Mouse (Mus musculus): ENCODE data around the gene Pcdh19. TPM values are rescaled to one million over a fixed set of nuclear protein-coding genes. Genes with fewer than 3 reads are reported as not detected.

Gene Pcdh19
- polyA plus RNA-seq, 1 experiment from 2014 or later, result 3.2 TPM

DNA sequence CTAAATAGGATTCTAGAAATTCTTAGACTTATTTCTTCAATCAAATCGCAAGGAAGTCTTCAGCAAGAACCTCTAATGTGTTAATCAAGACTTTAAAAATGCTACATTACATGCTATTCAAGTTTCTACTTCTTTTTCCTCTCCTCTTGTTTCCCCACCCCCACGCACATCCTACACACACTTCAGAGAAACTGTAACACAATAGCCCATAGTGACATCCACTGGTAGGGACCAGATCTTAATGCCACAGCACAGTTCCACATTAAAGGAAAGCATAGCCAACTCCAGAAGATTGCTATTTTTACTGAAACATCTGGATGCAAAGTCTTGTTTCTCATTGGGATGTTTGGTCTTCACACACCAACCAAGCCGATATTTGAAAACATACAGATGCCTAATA is 4.8 kb downstream of the Pcdh19 start:
- Histone ChIP-seq H3K9me3 (replicated peaks; ENCODE audit: control insufficient read depth, low read length) (no peaks in the 10 kb centered on the region; the same call in 1 of the 2 replicates), H3K4me2 (ENCODE audit: low read depth, low read length) (0 out of 2 replicates have a peak overlapping the region, but pooled peaks have one; percentile 12), H3K4me3 (replicated peaks; ENCODE audit: low read length) (no peak overlapping the region; the same call in 1 of the 2 replicates), H3K9ac (ENCODE audit: low read length) (no peak overlapping the region), H3K27me3 (ENCODE audit: control insufficient read depth, insufficient read depth, low read length) (peaks cover 17% of the 10 kb centered on the region), H3K27ac (ENCODE audit: low read length) (no peak overlapping the region), H3K4me1 (ENCODE audit: control insufficient read depth, insufficient read depth, low read length) (peaks cover 3% of the 10 kb centered on the region; the same call in 1 of the 2 replicates), H3K36me3 (ENCODE audit: control insufficient read depth, insufficient read depth, low read length) (no peaks in the 10 kb centered on the region)
- 42% methylated on average over 3 of the region's 3 CpGs for WGBS
- ATAC-seq (ENCODE audit: insufficient read depth, low FRiP score), result no peak

DNA sequence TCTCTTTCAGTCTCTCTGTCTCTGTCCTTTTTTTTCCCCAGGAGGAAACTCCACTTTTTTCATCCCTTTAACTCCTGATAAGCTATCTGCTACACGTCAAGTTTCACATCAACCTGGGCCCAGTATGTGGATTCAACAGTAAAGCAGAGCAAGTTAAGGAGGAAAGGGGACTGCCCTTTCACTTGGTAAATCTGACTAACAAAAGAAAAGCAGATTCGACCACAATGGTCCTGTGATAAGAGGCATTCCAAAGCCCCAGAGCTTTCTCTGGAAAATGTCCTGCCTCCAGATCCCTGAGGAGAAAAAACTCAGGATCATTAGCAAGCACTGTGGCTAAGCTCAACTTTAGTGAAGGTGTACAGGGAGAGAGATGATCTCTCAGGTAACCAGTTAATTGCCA is 13.7 kb downstream of the Pcdh19 start:
- Histone ChIP-seq H3K4me2 (ENCODE audit: low read depth, low read length) (no peak overlapping the region), H3K9me3 (replicated peaks; ENCODE audit: control insufficient read depth, low read length) (no peaks in the 10 kb centered on the region), H3K4me1 (ENCODE audit: control insufficient read depth, insufficient read depth, low read length) (no peaks in the 10 kb centered on the region), H3K9ac (ENCODE audit: low read length) (no peak overlapping the region), H3K27ac (ENCODE audit: low read length) (no peak overlapping the region), H3K4me3 (replicated peaks; ENCODE audit: low read length) (no peak overlapping the region), H3K27me3 (ENCODE audit: control insufficient read depth, insufficient read depth, low read length) (no peaks in the 10 kb centered on the region; the same call in 1 of the 2 replicates), H3K36me3 (ENCODE audit: control insufficient read depth, insufficient read depth, low read length) (no peaks in the 10 kb centered on the region)
- 19% methylated on average over 2 of the region's 2 CpGs for WGBS
- no peak for ATAC-seq (ENCODE audit: insufficient read depth, low FRiP score)

DNA sequence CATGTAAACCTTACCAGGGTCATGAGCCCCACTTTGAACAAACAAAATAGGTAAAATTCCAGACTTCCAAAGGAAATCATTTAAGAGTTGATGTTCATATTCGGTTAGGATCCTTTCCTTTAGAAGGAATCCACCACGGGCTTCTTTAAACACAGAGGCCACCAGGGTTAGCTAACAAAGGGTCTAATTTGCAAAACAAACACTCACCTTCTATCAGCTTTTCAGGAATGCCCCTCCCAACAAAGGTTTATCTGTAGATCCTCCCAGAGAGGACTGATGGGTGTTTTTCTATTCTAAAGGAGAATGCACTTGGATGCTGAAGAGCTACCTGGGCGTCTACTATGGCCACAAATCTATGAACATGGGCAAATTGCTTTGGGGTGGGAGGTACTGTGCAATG is 15.0 kb downstream of the Pcdh19 start:
- no peak overlapping the region for H3K4me2 ChIP-seq (ENCODE audit: low read depth, low read length)
- H3K9ac ChIP-seq (ENCODE audit: low read length), result no peak overlapping the region
- H3K4me1 ChIP-seq (ENCODE audit: control insufficient read depth, insufficient read depth, low read length), result no peaks in the 10 kb centered on the region
- H3K9me3 ChIP-seq (replicated peaks; ENCODE audit: control insufficient read depth, low read length), result no peaks in the 10 kb centered on the region
- 43% methylated on average over 3 of the region's 3 CpGs for WGBS
- H3K27ac ChIP-seq (ENCODE audit: low read length), result no peak overlapping the region
- H3K36me3 ChIP-seq (ENCODE audit: control insufficient read depth, insufficient read depth, low read length), result no peaks in the 10 kb centered on the region
- no peaks in the 10 kb centered on the region; the same call in 1 of the 2 replicates for H3K27me3 ChIP-seq (ENCODE audit: control insufficient read depth, insufficient read depth, low read length)
- H3K4me3 ChIP-seq (replicated peaks; ENCODE audit: low read length), result no peak overlapping the region
- ATAC-seq (ENCODE audit: insufficient read depth, low FRiP score), result no peak

GRCm38 (mm10) chrX:133660111-133660510 is 28.7 kb downstream of the Pcdh19 start:
- Histone ChIP-seq H3K36me3 (ENCODE audit: control insufficient read depth, insufficient read depth, low read length) (no peaks in the 10 kb centered on the region), H3K27ac (ENCODE audit: low read length) (no peak overlapping the region), H3K4me3 (replicated peaks; ENCODE audit: low read length) (no peak overlapping the region), H3K9ac (ENCODE audit: low read length) (no peak overlapping the region), H3K9me3 (replicated peaks; ENCODE audit: control insufficient read depth, low read length) (no peaks in the 10 kb centered on the region), H3K4me2 (ENCODE audit: low read depth, low read length) (no peak overlapping the region), H3K4me1 (ENCODE audit: control insufficient read depth, insufficient read depth, low read length) (no peaks in the 10 kb centered on the region), H3K27me3 (ENCODE audit: control insufficient read depth, insufficient read depth, low read length) (no peaks in the 10 kb centered on the region; the same call in 1 of the 2 replicates)
- 72% methylated on average over 5 of the region's 5 CpGs for WGBS
- no peak for ATAC-seq (ENCODE audit: insufficient read depth, low FRiP score)

GRCm38 (mm10) chrX:133657308-133658302 is 31.2 kb downstream of the Pcdh19 start:
- peak overlapping the region; percentile 20; the same call in 1 of the 2 replicates for H3K4me2 ChIP-seq (ENCODE audit: low read depth, low read length)
- no peaks in the 10 kb centered on the region for H3K36me3 ChIP-seq (ENCODE audit: control insufficient read depth, insufficient read depth, low read length)
- no peaks in the 10 kb centered on the region; the same call in 1 of the 2 replicates for H3K27me3 ChIP-seq (ENCODE audit: control insufficient read depth, insufficient read depth, low read length)
- no peak overlapping the region for H3K4me3 ChIP-seq (replicated peaks; ENCODE audit: low read length)
- 24% methylated on average over 9 of the region's 9 CpGs for WGBS
- no peaks in the 10 kb centered on the region for H3K4me1 ChIP-seq (ENCODE audit: control insufficient read depth, insufficient read depth, low read length)
- H3K27ac ChIP-seq (ENCODE audit: low read length), result no peak overlapping the region
- no peak overlapping the region for H3K9ac ChIP-seq (ENCODE audit: low read length)
- H3K9me3 ChIP-seq (replicated peaks; ENCODE audit: control insufficient read depth, low read length), result no peaks in the 10 kb centered on the region
- no peak for ATAC-seq (ENCODE audit: insufficient read depth, low FRiP score)

- H3K9me3 ChIP-seq (replicated peaks; ENCODE audit: control insufficient read depth, low read length), result no peaks in the 10 kb centered on the region
Observed at GRCm38 (mm10) chrX:133655876-133656538, 32.8 kb downstream of the Pcdh19 start.

GRCm38 (mm10) chrX:133655196-133655595 is 33.6 kb downstream of the Pcdh19 start:
- H3K9ac ChIP-seq (ENCODE audit: low read length), result no peak overlapping the region
- no peaks in the 10 kb centered on the region for H3K36me3 ChIP-seq (ENCODE audit: control insufficient read depth, insufficient read depth, low read length)
- no peak overlapping the region for H3K27ac ChIP-seq (ENCODE audit: low read length)
- no peak overlapping the region for H3K4me2 ChIP-seq (ENCODE audit: low read depth, low read length)
- no peak overlapping the region for H3K4me3 ChIP-seq (replicated peaks; ENCODE audit: low read length)
- H3K4me1 ChIP-seq (ENCODE audit: control insufficient read depth, insufficient read depth, low read length), result no peaks in the 10 kb centered on the region
- no peak for ATAC-seq (ENCODE audit: insufficient read depth, low FRiP score)
- H3K9me3 ChIP-seq (replicated peaks; ENCODE audit: control insufficient read depth, low read length), result no peaks in the 10 kb centered on the region
- H3K27me3 ChIP-seq (ENCODE audit: control insufficient read depth, insufficient read depth, low read length), result no peaks in the 10 kb centered on the region; the same call in 1 of the 2 replicates
- 62% methylated on average over 4 of the region's 4 CpGs for WGBS

More at GRCm38 (mm10) chrX:133655876-133656538, 32.8 kb downstream of the Pcdh19 start:
- 54% methylated on average over 11 of the region's 11 CpGs for WGBS
- no peak overlapping the region for H3K9ac ChIP-seq (ENCODE audit: low read length)
- no peak for ATAC-seq (ENCODE audit: insufficient read depth, low FRiP score)
- H3K27ac ChIP-seq (ENCODE audit: low read length), result no peak overlapping the region
- H3K27me3 ChIP-seq (ENCODE audit: control insufficient read depth, insufficient read depth, low read length), result no peaks in the 10 kb centered on the region; the same call in 1 of the 2 replicates
- no peak overlapping the region for H3K4me3 ChIP-seq (replicated peaks; ENCODE audit: low read length)
- H3K4me2 ChIP-seq (ENCODE audit: low read depth, low read length), result no peak overlapping the region
- H3K36me3 ChIP-seq (ENCODE audit: control insufficient read depth, insufficient read depth, low read length), result no peaks in the 10 kb centered on the region
- H3K4me1 ChIP-seq (ENCODE audit: control insufficient read depth, insufficient read depth, low read length), result no peaks in the 10 kb centered on the region

- 76% methylated on average over 3 of the region's 3 CpGs for WGBS
- Histone ChIP-seq H3K4me2 (ENCODE audit: low read depth, low read length) (no peak overlapping the region), H3K4me1 (ENCODE audit: control insufficient read depth, insufficient read depth, low read length) (no peaks in the 10 kb centered on the region), H3K9ac (ENCODE audit: low read length) (no peak overlapping the region), H3K27me3 (ENCODE audit: control insufficient read depth, insufficient read depth, low read length) (no peaks in the 10 kb centered on the region; the same call in 1 of the 2 replicates), H3K9me3 (replicated peaks; ENCODE audit: control insufficient read depth, low read length) (no peaks in the 10 kb centered on the region), H3K27ac (ENCODE audit: low read length) (no peak overlapping the region), H3K36me3 (ENCODE audit: control insufficient read depth, insufficient read depth, low read length) (no peaks in the 10 kb centered on the region), H3K4me3 (replicated peaks; ENCODE audit: low read length) (no peak overlapping the region)
- no peak for ATAC-seq (ENCODE audit: insufficient read depth, low FRiP score)
Observed at GRCm38 (mm10) chrX:133653071-133653470, 35.7 kb downstream of the Pcdh19 start.

DNA sequence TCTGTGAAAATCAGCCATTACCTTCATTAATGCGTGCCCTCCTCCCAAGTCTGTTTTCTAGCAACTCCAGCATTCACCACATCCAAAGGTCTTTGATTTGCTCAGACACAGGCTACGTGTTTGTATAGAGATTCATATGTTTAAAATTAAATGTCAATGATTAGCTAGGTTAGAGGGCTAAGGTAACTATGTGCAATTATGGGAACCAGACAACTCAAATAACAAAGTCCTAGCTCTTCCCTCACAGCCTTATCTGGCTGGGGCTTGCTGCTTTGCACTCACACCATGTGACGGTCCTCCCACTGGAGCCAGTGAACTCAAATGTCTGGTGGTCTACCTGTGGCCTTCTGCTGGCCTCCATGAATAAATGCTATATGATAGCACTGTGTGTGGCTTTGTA is 38.4 kb downstream of the Pcdh19 start:
- H3K4me1 ChIP-seq (ENCODE audit: control insufficient read depth, insufficient read depth, low read length), result no peaks in the 10 kb centered on the region
- no peak overlapping the region for H3K4me2 ChIP-seq (ENCODE audit: low read depth, low read length)
- no peak overlapping the region for H3K27ac ChIP-seq (ENCODE audit: low read length)
- no peaks in the 10 kb centered on the region for H3K9me3 ChIP-seq (replicated peaks; ENCODE audit: control insufficient read depth, low read length)
- no peak overlapping the region for H3K9ac ChIP-seq (ENCODE audit: low read length)
- no peak overlapping the region for H3K4me3 ChIP-seq (replicated peaks; ENCODE audit: low read length)
- no peak for ATAC-seq (ENCODE audit: insufficient read depth, low FRiP score)
- H3K36me3 ChIP-seq (ENCODE audit: control insufficient read depth, insufficient read depth, low read length), result no peaks in the 10 kb centered on the region
- no peaks in the 10 kb centered on the region for H3K27me3 ChIP-seq (ENCODE audit: control insufficient read depth, insufficient read depth, low read length)
- 69% methylated on average over 3 of the region's 3 CpGs for WGBS
